Mouse (Mus musculus): ENCODE data around the gene Syne1. TPM values are rescaled to one million over a fixed set of nuclear protein-coding genes. Genes with fewer than 3 reads are reported as not detected.

The Syne1 gene
- polyA plus RNA-seq, 1 experiment from 2014 or later, result 7.9 TPM

DNA sequence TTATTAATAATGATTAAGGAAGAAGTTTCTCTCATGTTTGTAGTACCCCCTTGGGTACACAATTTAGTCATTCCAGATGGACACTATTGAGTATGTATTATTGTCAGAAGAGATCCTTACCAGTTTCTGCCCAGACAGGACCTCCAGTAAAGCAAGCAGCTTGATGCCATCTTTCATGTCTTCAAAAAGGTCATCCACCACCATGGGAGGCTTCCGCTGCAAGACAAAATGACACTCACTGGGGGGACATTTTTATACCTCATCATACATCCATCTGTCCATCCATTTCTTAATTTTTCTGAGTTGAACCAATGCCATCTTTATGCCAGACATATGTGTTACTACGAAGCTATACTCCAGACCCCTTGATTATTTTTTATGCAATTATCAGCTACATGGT is 108.3 kb downstream of the Syne1 start:
- no peak for ATAC-seq (ENCODE audit: insufficient read depth)
- Histone ChIP-seq H3K4me3 (ENCODE audit: low read depth, low read length) (no peak overlapping the region), H3K4me1 (ENCODE audit: insufficient read depth) (no peaks in the 10 kb centered on the region), H3K27me3 (ENCODE audit: insufficient read depth, low read length) (no peaks in the 10 kb centered on the region), H3K36me3 (ENCODE audit: insufficient read depth) (no peaks in the 10 kb centered on the region), H3K4me2 (no peak overlapping the region), H3K27ac (ENCODE audit: low read depth) (no peak overlapping the region), H3K9me3 (ENCODE audit: low read depth, low read length) (no peaks in the 10 kb centered on the region), H3K9ac (no peak overlapping the region)
- no peak for DNase-seq
- WGBS, result 84% methylated on average over 2 of the region's 2 CpGs
- no peak for TF ChIP-seq CTCF (IDR thresholded peaks at IDR 0.05; ENCODE audit: low read depth)

DNA sequence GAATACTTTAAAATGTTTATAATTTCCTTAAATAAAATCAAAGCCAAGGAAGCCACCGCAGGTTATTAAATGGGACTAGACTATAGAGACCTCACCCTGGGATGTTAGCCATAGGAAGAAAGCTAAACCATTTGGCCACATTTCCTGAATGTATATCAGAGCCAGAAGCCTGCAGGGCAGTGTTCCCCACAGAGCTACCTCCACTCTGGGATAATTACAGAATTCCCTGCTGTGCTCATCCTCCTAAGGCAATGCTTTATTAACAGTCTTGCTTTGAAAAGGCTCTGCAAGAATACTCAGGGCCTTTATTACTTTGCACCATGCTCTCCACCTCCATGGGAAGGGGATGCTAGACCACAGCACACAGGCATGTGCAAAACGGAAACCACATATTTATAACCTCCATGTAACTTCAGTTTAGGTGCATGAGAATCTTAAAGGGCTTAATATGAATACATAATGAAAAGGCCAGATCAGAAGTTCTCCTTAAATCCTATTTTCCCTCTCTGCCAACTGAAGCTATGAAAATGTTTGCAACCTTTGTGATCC is 111.4 kb downstream of the Syne1 start:
- H3K9ac ChIP-seq, result no peak overlapping the region
- H3K27me3 ChIP-seq (ENCODE audit: insufficient read depth, low read length), result no peaks in the 10 kb centered on the region
- WGBS, result 64% methylated on average over 2 of the region's 2 CpGs
- no peaks in the 10 kb centered on the region for H3K9me3 ChIP-seq (ENCODE audit: low read depth, low read length)
- no peak overlapping the region for H3K4me3 ChIP-seq (ENCODE audit: low read depth, low read length)
- TF ChIP-seq CTCF (IDR thresholded peaks at IDR 0.05; ENCODE audit: low read depth), result no peak
- H3K36me3 ChIP-seq (ENCODE audit: insufficient read depth), result no peaks in the 10 kb centered on the region
- no peak overlapping the region for H3K27ac ChIP-seq (ENCODE audit: low read depth)
- H3K4me2 ChIP-seq, result no peak overlapping the region
- ATAC-seq (ENCODE audit: insufficient read depth) (no peak), DNase-seq (no peak)
- no peaks in the 10 kb centered on the region for H3K4me1 ChIP-seq (ENCODE audit: insufficient read depth)

- 80% methylated on average over 2 of the region's 2 CpGs for WGBS
- Histone ChIP-seq H3K9me3 (ENCODE audit: low read depth, low read length) (no peaks in the 10 kb centered on the region), H3K36me3 (ENCODE audit: insufficient read depth) (no peaks in the 10 kb centered on the region), H3K4me1 (ENCODE audit: insufficient read depth) (no peaks in the 10 kb centered on the region), H3K4me3 (ENCODE audit: low read depth, low read length) (no peak overlapping the region), H3K27me3 (ENCODE audit: insufficient read depth, low read length) (no peaks in the 10 kb centered on the region), H3K4me2 (no peak overlapping the region), H3K9ac (no peak overlapping the region), H3K27ac (ENCODE audit: low read depth) (no peak overlapping the region)
- ATAC-seq (ENCODE audit: insufficient read depth) (no peak), DNase-seq (no peak)
- TF ChIP-seq CTCF (IDR thresholded peaks at IDR 0.05; ENCODE audit: low read depth), result no peak
These were observed 113.5 kb downstream of the Syne1 start for GRCm38 (mm10) chr10:5437766-5438165.

GRCm38 (mm10) chr10:5423984-5424383 is 127.3 kb downstream of the Syne1 start:
- no peaks in the 10 kb centered on the region for H3K27me3 ChIP-seq (ENCODE audit: insufficient read depth, low read length)
- no peaks in the 10 kb centered on the region for H3K4me1 ChIP-seq (ENCODE audit: insufficient read depth)
- H3K27ac ChIP-seq (ENCODE audit: low read depth), result no peak overlapping the region
- 83% methylated on average over 4 of the region's 4 CpGs for WGBS
- ATAC-seq (ENCODE audit: insufficient read depth) (no peak), DNase-seq (no peak)
- no peak overlapping the region for H3K9ac ChIP-seq
- no peaks in the 10 kb centered on the region for H3K36me3 ChIP-seq (ENCODE audit: insufficient read depth)
- H3K4me3 ChIP-seq (ENCODE audit: low read depth, low read length), result no peak overlapping the region
- H3K9me3 ChIP-seq (ENCODE audit: low read depth, low read length), result no peaks in the 10 kb centered on the region
- no peak overlapping the region for H3K4me2 ChIP-seq
- TF ChIP-seq CTCF (IDR thresholded peaks at IDR 0.05; ENCODE audit: low read depth), result no peak

DNA sequence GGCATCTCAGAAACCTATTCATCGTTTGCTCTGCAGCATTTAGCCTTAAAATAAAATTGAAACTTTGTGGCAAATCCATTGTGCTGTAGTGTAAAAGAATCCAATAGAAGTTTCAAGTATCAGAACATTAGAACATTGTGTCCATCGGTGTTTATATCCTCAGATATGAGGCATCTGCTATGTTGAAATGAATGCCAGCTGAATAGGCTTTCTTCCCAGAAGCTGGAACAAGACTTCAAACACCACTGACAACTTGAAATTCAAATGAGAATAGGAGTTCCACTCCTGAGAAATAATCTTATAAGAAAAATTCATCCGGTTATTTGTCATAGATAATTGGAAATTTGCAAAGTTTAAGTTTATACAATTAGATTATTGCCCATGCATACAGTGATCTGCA is 135.6 kb downstream of the Syne1 start:
- Histone ChIP-seq H3K9ac (no peak overlapping the region), H3K27me3 (ENCODE audit: insufficient read depth, low read length) (no peaks in the 10 kb centered on the region), H3K27ac (ENCODE audit: low read depth) (no peak overlapping the region), H3K9me3 (ENCODE audit: low read depth, low read length) (no peaks in the 10 kb centered on the region), H3K4me2 (no peak overlapping the region), H3K36me3 (ENCODE audit: insufficient read depth) (no peaks in the 10 kb centered on the region), H3K4me1 (ENCODE audit: insufficient read depth) (no peaks in the 10 kb centered on the region), H3K4me3 (ENCODE audit: low read depth, low read length) (no peak overlapping the region)
- no peak for ATAC-seq (ENCODE audit: insufficient read depth)
- 77% methylated on average over 3 of the region's 3 CpGs for WGBS
- TF ChIP-seq CTCF (IDR thresholded peaks at IDR 0.05; ENCODE audit: low read depth), result no peak
- DNase-seq, result no peak

- no peaks in the 10 kb centered on the region for H3K9me3 ChIP-seq (ENCODE audit: low read depth, low read length)
- no peak for DNase-seq
- H3K9ac ChIP-seq, result no peak overlapping the region
- H3K36me3 ChIP-seq (ENCODE audit: insufficient read depth), result no peaks in the 10 kb centered on the region
- no peak overlapping the region for H3K4me2 ChIP-seq
- no peak overlapping the region for H3K4me3 ChIP-seq (ENCODE audit: low read depth, low read length)
- H3K4me1 ChIP-seq (ENCODE audit: insufficient read depth), result no peaks in the 10 kb centered on the region
- no peak for TF ChIP-seq CTCF (IDR thresholded peaks at IDR 0.05; ENCODE audit: low read depth)
- no peak for ATAC-seq (ENCODE audit: insufficient read depth)
- no peaks in the 10 kb centered on the region for H3K27me3 ChIP-seq (ENCODE audit: insufficient read depth, low read length)
- WGBS, result 63% methylated on average over 6 of the region's 6 CpGs
- H3K27ac ChIP-seq (ENCODE audit: low read depth), result no peak overlapping the region
These were observed 167.0 kb downstream of the Syne1 start for GRCm38 (mm10) chr10:5384131-5384776.

GRCm38 (mm10) chr10:5381536-5381935 is 169.7 kb downstream of the Syne1 start:
- ATAC-seq (ENCODE audit: insufficient read depth) (no peak), DNase-seq (no peak)
- H3K4me1 ChIP-seq (ENCODE audit: insufficient read depth), result no peaks in the 10 kb centered on the region
- no peaks in the 10 kb centered on the region for H3K9me3 ChIP-seq (ENCODE audit: low read depth, low read length)
- TF ChIP-seq CTCF (IDR thresholded peaks at IDR 0.05; ENCODE audit: low read depth), result no peak
- no peaks in the 10 kb centered on the region for H3K36me3 ChIP-seq (ENCODE audit: insufficient read depth)
- 82% methylated on average over 4 of the region's 4 CpGs for WGBS
- H3K27me3 ChIP-seq (ENCODE audit: insufficient read depth, low read length), result no peaks in the 10 kb centered on the region
- no peak overlapping the region for H3K4me2 ChIP-seq
- H3K4me3 ChIP-seq (ENCODE audit: low read depth, low read length), result no peak overlapping the region
- H3K9ac ChIP-seq, result no peak overlapping the region
- H3K27ac ChIP-seq (ENCODE audit: low read depth), result no peak overlapping the region

Measured in lung, embryonic 14.5 days (tissue).